Mouse (Mus musculus): ENCODE measurements at regions not wholly inside any gene's neighbourhood (a gene's known extent, or its start where the extent isn't known, plus 50 kb on each side); places are given as distances from the start of the nearest gene placed in this dataset.

DNA sequence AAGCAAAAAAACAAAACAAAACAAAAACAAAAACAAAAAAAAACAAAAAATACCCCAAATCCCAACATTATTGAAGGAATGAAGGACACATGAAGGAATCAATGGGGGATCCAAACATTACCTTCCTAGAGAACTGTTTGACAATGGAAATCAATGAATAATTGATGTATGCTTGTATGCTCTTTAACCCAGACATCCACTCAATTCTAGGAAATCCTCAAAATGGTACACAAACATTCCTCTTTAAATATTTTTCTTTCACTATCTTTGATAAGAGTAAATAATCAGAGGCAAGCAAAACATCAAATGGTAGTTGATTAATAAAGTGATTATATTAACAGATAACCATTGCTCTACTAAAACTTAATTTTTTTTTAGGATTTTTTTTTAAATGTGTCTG, 118.9 kb upstream of the Trim24 start:
- TF ChIP-seq POLR2A (IDR thresholded peaks at IDR 0.05; ENCODE audit: borderline replicate concordance, low read depth, low read length) = no peak
- TF ChIP-seq CTCF (IDR thresholded peaks at IDR 0.05; ENCODE audit: low read depth, low read length) = no peak
